Mouse (Mus musculus): ENCODE measurements at regions not wholly inside any gene's neighbourhood (a gene's known extent, or its start where the extent isn't known, plus 50 kb on each side); places are given as distances from the start of the nearest gene placed in this dataset.
"Not testable (repeated sequence)": the region's sequence is repeated elsewhere in the genome, so short reads cannot be mapped to it uniquely, and the experiment has no call there.

DNA sequence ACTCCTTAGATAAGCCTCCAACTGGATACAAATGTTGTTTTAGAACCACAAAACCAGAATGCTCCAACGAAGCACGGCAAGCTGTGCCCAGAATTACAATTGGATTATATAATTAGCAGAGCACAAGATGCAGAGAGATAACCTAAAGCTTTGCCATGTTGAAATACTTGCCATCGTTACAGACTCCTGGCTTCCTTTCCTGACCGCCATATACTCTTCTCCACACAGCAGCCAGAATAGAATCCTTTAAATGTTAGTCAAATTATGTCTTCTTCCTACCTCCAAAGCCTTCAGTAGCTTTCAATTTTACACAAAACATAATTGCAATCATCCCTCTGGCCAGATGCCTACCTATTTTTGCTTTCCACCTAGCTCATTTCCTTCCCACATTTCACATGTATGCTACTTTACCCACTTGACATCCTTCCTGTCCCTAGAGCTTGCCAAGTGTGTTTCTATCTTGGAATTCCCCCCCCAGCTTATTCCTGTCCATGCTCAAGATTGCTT, 52.8 kb upstream of the G2e3 start:
- no peak for DNase-seq (ENCODE audit: low spot score)

GRCm38 (mm10) chr12:51278358-51278757, 69.5 kb upstream of the G2e3 start:
- no peak for DNase-seq (ENCODE audit: low spot score)

GRCm38 (mm10) chr12:51275818-51276538, 71.9 kb upstream of the G2e3 start:
- DNase-seq (ENCODE audit: low spot score) = peak; percentile 24

GRCm38 (mm10) chr12:51273486-51273885, 74.4 kb upstream of the G2e3 start:
- DNase-seq (ENCODE audit: low spot score) = no peak

- no peak for DNase-seq (ENCODE audit: low spot score)
Measured at GRCm38 (mm10) chr12:51242839-51243238, 105.0 kb upstream of the G2e3 start.

GRCm38 (mm10) chr12:51241131-51241781, 106.6 kb upstream of the G2e3 start:
- no peak for DNase-seq (ENCODE audit: low spot score)

- no peak for DNase-seq (ENCODE audit: low spot score)
Measured at GRCm38 (mm10) chr12:51211691-51212090, 136.2 kb upstream of the G2e3 start.

GRCm38 (mm10) chr12:51196289-51196688, 151.6 kb upstream of the G2e3 start:
- DNase-seq (ENCODE audit: low spot score) = no peak

DNA sequence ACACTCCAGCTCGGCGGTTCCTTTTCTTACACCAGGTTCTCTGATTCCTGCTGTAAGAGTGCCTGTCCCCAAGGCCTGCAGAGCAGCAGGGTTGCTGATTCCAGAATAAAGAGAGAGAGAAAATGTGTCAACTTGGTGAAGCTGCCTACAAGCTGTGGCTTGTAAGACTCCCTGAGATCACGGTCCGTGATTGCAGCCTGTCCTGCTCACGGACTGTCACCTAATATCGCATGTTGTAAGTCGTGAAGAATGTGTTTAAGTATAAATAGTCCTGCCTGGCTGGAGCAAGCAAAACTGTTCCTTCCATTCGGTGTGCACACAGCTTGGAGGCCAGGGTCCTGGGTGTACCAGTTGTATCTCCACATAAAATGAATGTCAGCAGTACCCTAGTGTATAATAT, 152.7 kb upstream of the G2e3 start:
- no peak for DNase-seq (ENCODE audit: low spot score)

DNA sequence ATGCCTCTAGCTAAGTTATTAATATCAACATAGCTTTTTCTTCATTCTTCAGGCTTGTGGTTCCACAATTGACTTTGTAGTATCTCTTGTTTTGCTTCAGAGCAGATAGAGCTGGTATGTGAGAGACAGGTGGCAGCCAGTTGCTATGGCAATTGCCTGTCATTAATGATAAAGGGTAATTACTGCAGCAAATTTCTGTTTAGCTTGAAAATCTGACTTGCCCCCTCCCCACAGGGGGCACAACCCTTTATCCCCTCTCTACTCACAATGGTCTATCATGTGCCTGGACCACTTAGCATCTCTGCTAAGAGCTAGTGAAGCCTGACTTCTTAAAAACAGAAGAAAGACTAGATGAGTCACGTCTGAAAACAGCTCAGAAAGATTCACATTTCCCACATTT, 157.1 kb upstream of the G2e3 start:
- DNase-seq (ENCODE audit: low spot score) = no peak

DNA sequence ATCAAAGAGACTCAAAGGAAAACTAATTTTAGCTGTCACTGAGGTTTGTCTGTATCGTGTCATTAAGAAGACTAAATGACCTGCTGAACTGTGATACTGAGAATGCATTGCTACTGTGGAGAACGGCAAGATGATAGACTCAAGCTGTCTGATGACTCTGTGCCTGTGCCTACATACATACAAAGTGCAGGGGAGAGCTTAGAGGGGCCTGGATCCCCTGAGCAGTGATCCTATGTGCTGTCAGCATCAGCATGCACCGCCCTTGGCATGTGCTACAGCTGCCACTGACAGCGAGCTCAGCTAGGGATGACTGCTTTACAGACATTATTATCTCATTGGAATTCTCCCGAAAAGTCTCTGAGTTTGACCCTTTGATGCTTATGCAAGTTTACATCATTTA, 157.7 kb upstream of the G2e3 start:
- no peak for DNase-seq (ENCODE audit: low spot score)

- DNase-seq (ENCODE audit: low spot score) = peak; percentile 6
Measured at GRCm38 (mm10) chr12:51188229-51188628, 159.6 kb upstream of the G2e3 start.

- DNase-seq (ENCODE audit: low spot score) = no peak
Measured at GRCm38 (mm10) chr12:51187726-51188125, 160.1 kb upstream of the G2e3 start.

DNA sequence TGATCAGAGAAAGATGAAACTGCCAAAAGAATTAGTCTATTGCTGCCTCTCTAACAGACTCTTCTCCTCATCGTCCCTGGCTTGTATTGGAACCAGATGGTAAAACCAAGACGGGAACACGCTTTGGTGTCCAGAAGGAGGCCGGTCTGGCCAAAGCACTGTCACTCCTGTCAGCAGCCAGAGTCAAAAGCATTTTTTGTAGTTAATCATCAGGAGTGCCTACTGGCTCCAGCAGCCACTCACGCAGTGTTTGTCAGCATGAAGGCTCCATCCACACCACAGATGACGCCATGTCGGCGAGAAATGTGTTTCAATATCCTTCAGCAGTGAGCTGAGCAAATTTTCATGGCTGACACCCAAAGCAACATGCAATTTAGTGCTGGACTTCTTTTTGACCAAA, 162.1 kb upstream of the G2e3 start:
- no peak for DNase-seq (ENCODE audit: low spot score)

GRCm38 (mm10) chr12:51174906-51175756, 172.7 kb upstream of the G2e3 start:
- no peak for DNase-seq (ENCODE audit: low spot score)

- no peak for DNase-seq (ENCODE audit: low spot score)
Measured at GRCm38 (mm10) chr12:51165186-51165585, 182.7 kb upstream of the G2e3 start.

DNA sequence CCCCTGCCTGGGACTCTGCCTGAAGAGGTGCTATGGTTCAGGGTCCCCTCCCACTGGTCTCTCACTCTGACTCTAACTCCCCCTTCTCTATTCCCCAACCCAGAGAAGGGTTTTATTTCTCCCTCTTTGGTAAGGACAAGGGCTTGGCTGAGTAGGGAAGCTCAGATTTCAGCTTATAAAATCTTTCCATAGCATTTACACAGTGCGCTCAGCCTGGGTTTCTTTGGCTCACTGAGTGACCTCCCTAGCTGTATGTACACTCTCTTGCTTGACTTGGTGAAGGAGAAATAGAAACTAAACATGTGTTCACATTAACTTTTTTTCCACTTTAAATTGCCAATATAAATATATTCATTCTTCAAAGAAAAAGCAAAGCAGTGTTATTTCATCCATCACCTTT, 186.9 kb upstream of the G2e3 start:
- DNase-seq (ENCODE audit: low spot score) = no peak

DNA sequence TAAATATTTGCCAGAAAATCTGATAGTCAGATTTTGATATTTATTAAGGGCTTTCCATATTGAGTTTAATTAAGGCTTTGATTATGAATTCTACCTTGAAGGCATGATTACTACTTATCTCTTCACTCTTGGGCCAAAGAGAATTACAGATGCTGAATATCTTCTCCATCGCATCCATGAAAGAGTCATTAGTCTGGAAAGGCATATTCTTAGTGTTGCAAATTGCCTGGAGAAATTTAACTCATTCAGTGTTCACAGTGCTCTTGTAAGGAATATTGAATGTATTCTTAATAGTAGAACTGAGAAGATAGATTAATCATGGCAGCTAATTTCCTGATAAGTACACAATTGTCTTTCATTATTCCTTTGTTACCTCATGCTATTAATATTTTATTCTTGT, 187.7 kb upstream of the G2e3 start:
- DNase-seq (ENCODE audit: low spot score) = no peak

DNA sequence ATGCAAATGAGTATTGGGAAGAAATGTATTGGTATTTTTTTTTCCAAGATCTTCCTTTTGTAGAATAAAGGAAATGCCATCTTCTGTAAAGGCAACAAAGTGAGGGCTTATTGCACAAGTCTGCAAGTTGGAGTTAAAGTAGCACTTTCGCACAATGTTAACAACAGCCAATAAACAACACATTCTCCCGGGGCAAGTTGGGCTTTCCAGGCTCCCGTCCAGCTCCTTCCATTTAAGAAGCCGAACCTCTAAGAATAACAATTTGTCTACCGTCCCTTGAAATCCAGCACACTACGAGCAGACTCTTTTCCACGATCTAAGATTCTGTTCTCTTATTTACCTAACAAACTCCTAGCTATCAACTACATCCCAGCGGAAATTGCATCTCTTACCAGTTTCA, 199.9 kb upstream of the G2e3 start:
- no peak for DNase-seq (ENCODE audit: low spot score)

GRCm38 (mm10) chr12:51143840-51144239, 204.0 kb upstream of the G2e3 start:
- DNase-seq (ENCODE audit: low spot score) = no peak

- DNase-seq (ENCODE audit: low spot score) = no peak
Measured at GRCm38 (mm10) chr12:51143196-51143595, 204.7 kb upstream of the G2e3 start.

DNA sequence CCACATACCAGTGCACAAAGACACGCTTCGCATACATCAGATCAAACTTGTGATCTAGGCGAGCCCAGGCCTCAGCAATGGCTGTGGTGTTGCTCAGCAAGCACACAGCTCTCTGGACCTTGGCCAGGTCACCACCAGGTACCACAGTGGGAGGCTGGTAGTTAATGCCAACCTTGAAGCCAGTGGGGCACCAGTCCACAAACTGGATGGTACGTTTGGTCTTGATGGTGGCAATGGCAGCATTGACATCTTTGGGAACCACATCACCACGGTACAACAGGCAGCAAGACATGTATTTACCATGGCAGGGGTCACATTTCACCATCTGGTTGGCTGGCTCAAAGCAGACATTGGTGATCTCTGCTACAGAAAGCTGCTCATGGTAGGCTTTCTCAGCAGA, 214.2 kb upstream of the G2e3 start:
- DNase-seq (ENCODE audit: low spot score) = not testable (repeated sequence)

Measured in heart, adult 8-10 months (tissue).